Mouse (Mus musculus) forebrain, embryonic 14.5 days (tissue): ENCODE results near the gene Cilp. TPM values are rescaled to one million over a fixed set of nuclear protein-coding genes. Genes with fewer than 3 reads are reported as not detected.
"Not testable (repeated sequence)": the region's sequence is repeated elsewhere in the genome, so short reads cannot be mapped to it uniquely, and the experiment has no call there.

ENCODE experiments used
- ATAC-seq: fragments of 200-750 bp; cut with Nextera tagmentation; 2 replicates; pipeline ENCODE4 v1.8.0; 2017; ENCODE audit warnings: mild to moderate bottlenecking, moderate library complexity
- DNase-seq: peaks from one replicate; pipeline ENCODE4 v3.0.0-alpha.2; 2015; ENCODE audit warnings: low spot score
- H3K27ac ChIP-seq: fragments of 300-500 bp; sonication (generic); 2 replicates; pipeline ENCODE4 v1.5.1; 2014; ENCODE audit warnings: low read depth, mild to moderate bottlenecking, control low read depth, low read length, moderate library complexity
- H3K27me3 ChIP-seq: fragments of 300-500 bp; sonication (generic); replicated peaks from 2 replicates; pipeline ENCODE4 v1.6.1; 2014; ENCODE audit warnings: low read length, control low read depth, mixed read lengths; ENCODE audit not compliant: control insufficient read depth, insufficient read depth
- H3K36me3 ChIP-seq: fragments of 300-500 bp; sonication (generic); 2 replicates; pipeline ENCODE4 v1.6.1; 2014; ENCODE audit warnings: low read length, control low read depth; ENCODE audit not compliant: control insufficient read depth, insufficient read depth
- H3K4me1 ChIP-seq: fragments of 300-500 bp; sonication (generic); 2 replicates; pipeline ENCODE4 v1.6.1; 2014; ENCODE audit warnings: antibody characterized with exemption, low read length, control low read depth; ENCODE audit not compliant: control insufficient read depth, insufficient read depth
- H3K4me2 ChIP-seq: fragments of 300-500 bp; sonication (generic); 2 replicates; pipeline ENCODE4 v1.6.1; 2014; ENCODE audit warnings: mild to moderate bottlenecking, control low read depth, low read length
- H3K4me3 ChIP-seq: fragments of 300-500 bp; sonication (generic); 2 replicates; pipeline ENCODE4 v1.5.1; 2014; ENCODE audit warnings: low read depth, low read length, control low read depth
- H3K9ac ChIP-seq: fragments of 300-500 bp; sonication (generic); 2 replicates; pipeline ENCODE4 v1.6.1; 2014; ENCODE audit warnings: mild to moderate bottlenecking, low read length, control low read depth, moderate library complexity
- H3K9me3 ChIP-seq: fragments of 300-500 bp; sonication (generic); replicated peaks from 2 replicates; pipeline ENCODE4 v1.6.1; 2016; ENCODE audit warnings: low read length, control low read depth, mixed read lengths; ENCODE audit not compliant: control insufficient read depth
- WGBS: fragments of 180-500 bp; shearing (Covaris S2); extraction: QIAGEN DNeasy Blood & Tissue Kit; methylation state at CpG from one replicate; pipeline ENCODE4 v1.1.7; 2014; 5-methylcytosine and 5-hydroxymethylcytosine counted together
- polyA plus RNA-seq: library from polyadenylated mRNA; unstranded; fragments of >200 nt; fragmentation: Nextera tagmentation; extraction: Ambion mirVana; gene quantifications from 2 replicates; pipeline ENCODE4 v1.2.1, GENCODE M21; 2014

The Cilp gene
- polyA plus RNA-seq, 1 experiment from 2014 or later, result 0.30 TPM

GRCm38 (mm10) chr9:65259366-65259765 is 5.6 kb upstream of the Cilp start:
- no peak overlapping the region for H3K4me2 ChIP-seq
- H3K36me3 ChIP-seq, result no peaks in the 10 kb centered on the region
- ATAC-seq (no peak), DNase-seq (no peak)
- no peaks in the 10 kb centered on the region for H3K27me3 ChIP-seq
- no peak overlapping the region for H3K9ac ChIP-seq
- no peak overlapping the region for H3K4me3 ChIP-seq
- WGBS, result 85% methylated on average over 7 of the region's 7 CpGs
- H3K4me1 ChIP-seq, result no peaks in the 10 kb centered on the region
- H3K27ac ChIP-seq, result no peak overlapping the region
- H3K9me3 ChIP-seq, result no peaks in the 10 kb centered on the region

DNA sequence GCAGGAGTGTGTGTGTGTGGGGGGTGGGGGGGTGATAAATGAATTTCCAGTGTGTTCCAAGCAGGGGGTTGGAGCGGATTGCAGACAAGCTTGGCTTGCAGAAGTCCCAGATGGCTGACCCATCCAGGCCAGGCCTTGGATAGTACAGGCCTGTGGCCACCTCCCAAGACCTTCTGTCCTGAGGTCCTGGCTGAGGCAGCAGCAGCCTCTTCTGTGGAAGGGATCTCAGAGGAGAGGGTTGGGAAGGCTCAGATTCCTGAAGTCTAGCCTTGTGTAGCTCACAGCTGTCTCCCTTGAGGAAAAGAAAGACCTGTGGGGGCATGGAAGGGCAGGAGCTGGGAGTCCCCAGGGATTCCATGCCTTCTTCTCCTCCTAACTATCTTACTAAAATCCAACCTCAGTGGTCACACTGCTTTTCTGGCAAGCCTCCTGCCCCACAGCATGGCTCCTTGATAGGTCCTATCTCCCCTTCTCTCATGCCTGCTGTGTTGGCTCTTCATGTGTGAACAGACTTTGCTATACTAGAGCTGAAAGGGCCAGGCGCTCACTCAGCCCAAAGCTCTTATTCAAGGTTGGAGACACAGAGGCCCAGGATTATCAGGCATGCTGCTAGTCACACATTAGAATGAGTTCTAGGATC is 3.3 kb upstream of the Cilp start:
- ATAC-seq, result no peak
- Histone ChIP-seq H3K4me3 (no peak overlapping the region), H3K27ac (no peak overlapping the region), H3K4me2 (no peak overlapping the region), H3K27me3 (no peaks in the 10 kb centered on the region), H3K4me1 (no peaks in the 10 kb centered on the region), H3K9ac (no peak overlapping the region), H3K36me3 (no peaks in the 10 kb centered on the region), H3K9me3 (no peaks in the 10 kb centered on the region)
- 89% methylated on average over 2 of the region's 2 CpGs for WGBS
- DNase-seq, result no peak

DNA sequence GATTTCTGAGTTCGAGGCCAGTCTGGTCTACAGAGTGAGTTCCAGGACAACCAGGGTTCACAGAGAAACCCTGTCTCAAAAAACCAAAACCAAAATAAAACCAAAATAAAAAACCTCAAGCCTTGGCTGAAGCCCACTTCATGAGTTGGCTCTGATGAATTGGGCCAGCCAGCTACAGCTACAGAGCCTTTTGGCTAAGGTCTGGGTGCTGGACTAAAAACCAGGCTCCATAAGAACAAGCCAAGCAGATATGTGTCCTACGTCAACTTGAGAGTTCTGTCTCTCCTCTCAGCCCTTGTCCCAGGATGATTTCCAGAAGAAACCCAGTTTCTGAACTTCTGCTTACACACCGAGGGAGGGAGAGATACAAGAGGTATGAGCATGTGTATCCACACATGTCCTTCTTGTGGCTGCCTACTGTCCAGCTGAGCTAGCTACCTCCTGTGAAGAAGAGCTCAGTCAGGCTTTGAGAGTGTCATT is 2.3 kb upstream of the Cilp start:
- DNase-seq (no peak), ATAC-seq (no peak)
- Histone ChIP-seq H3K9ac (no peak overlapping the region), H3K27me3 (no peaks in the 10 kb centered on the region), H3K36me3 (no peaks in the 10 kb centered on the region), H3K27ac (no peak overlapping the region), H3K4me2 (no peak overlapping the region), H3K4me3 (no peak overlapping the region), H3K4me1 (no peaks in the 10 kb centered on the region; the same call in 1 of the 2 replicates), H3K9me3 (no peaks in the 10 kb centered on the region)
- WGBS, result 92% methylated on average over 3 of the region's 3 CpGs

GRCm38 (mm10) chr9:65267742-65268515 is 2.9 kb downstream of the Cilp start:
- WGBS, result 5% methylated on average over 7 of the region's 7 CpGs
- Histone ChIP-seq H3K36me3 (no peaks in the 10 kb centered on the region), H3K27ac (peak overlapping the region; percentile 90), H3K9me3 (no peaks in the 10 kb centered on the region), H3K4me3 (no peak overlapping the region), H3K4me2 (peak overlapping the region; percentile 26; the same call in 1 of the 2 replicates), H3K27me3 (no peaks in the 10 kb centered on the region), H3K4me1 (peaks cover 12% of the 10 kb centered on the region; the same call in 1 of the 2 replicates), H3K9ac (peak overlapping the region; percentile 14; the same call in 1 of the 2 replicates)
- ATAC-seq (peak; percentile 98), DNase-seq (peak; percentile 98)

- no peak overlapping the region for H3K9ac ChIP-seq
- H3K4me3 ChIP-seq, result no peak overlapping the region
- no peaks in the 10 kb centered on the region for H3K27me3 ChIP-seq
- no peaks in the 10 kb centered on the region for H3K36me3 ChIP-seq
- 90% methylated on average over 13 of the region's 13 CpGs for WGBS
- H3K4me2 ChIP-seq, result no peak overlapping the region
- DNase-seq (no peak), ATAC-seq (no peak)
- H3K27ac ChIP-seq, result no peak overlapping the region
- peaks cover 9% of the 10 kb centered on the region; the same call in 1 of the 2 replicates for H3K4me1 ChIP-seq
- H3K9me3 ChIP-seq, result no peaks in the 10 kb centered on the region
Observed at GRCm38 (mm10) chr9:65273048-65273809, 8.2 kb downstream of the Cilp start.

DNA sequence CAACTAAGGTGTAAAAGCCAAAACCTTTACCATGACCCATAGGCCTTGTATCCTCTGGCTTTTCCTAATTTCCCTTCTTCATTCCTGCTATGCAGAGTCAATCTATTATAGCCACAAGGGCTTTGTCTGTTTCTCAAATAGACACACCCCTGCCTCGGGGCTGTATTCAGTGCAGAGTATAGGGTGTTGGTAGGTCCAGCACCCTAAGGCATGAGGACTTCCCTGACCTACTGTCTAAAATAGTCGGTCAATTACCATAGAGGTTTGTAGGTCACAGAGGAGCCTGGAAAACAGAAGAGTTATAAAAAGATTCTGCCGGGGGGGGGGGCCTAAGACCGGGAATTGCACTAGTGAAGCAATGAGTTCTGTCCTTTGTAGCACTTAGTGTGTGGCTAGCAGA is 8.9 kb downstream of the Cilp start:
- H3K4me3 ChIP-seq, result no peak overlapping the region
- no peak overlapping the region for H3K4me2 ChIP-seq
- no peaks in the 10 kb centered on the region for H3K27me3 ChIP-seq
- H3K4me1 ChIP-seq, result peaks cover 3% of the 10 kb centered on the region; the same call in 1 of the 2 replicates
- H3K27ac ChIP-seq, result no peak overlapping the region
- no peaks in the 10 kb centered on the region for H3K36me3 ChIP-seq
- no peaks in the 10 kb centered on the region for H3K9me3 ChIP-seq
- no peak overlapping the region for H3K9ac ChIP-seq
- ATAC-seq (no peak), DNase-seq (no peak)
- WGBS, result 81% methylated on average over 4 of the region's 4 CpGs

- 67% methylated on average over 3 of the region's 3 CpGs for WGBS
- H3K27ac ChIP-seq, H3K36me3 ChIP-seq, H3K4me1 ChIP-seq, H3K4me3 ChIP-seq, H3K27me3 ChIP-seq, DNase-seq, H3K9me3 ChIP-seq, H3K4me2 ChIP-seq, H3K9ac ChIP-seq, ATAC-seq: not testable (repeated sequence)
Observed at GRCm38 (mm10) chr9:65274851-65275250, 9.9 kb downstream of the Cilp start.

DNA sequence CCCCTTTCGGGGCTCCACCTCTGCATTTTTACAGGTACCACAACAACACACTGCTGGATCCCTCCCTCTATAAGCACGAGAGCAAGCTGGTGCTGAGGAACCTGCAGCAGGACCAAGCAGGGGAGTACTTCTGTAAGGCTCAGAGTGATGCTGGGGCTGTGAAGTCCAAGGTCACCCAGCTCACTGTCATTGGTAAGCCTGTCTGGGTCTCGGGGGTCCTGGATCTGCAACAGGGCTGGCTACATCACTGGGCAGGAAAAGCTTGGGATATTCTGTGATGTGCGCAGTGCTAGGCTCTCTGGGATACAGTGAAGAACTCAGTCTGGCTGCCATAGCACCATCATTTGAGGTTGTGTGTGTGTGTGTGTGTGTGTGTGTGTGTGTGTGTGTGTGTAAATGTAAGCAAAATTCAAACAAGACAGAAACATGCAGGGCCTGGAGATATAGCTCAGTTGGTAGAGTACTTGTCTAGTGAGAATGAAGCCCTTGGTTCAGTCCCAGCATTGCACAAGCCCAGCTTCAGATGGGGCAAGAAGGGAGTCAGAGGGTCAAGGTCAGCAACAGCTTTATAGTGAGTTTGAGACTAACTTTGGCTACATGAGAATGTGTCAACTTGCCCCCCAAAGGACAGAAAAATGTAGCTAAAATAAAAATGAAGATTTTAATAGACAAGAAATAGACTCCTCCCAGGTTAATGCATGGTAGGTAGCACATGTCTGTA is 11.0 kb downstream of the Cilp start:
- Histone ChIP-seq H3K9me3 (no peaks in the 10 kb centered on the region), H3K27me3 (no peaks in the 10 kb centered on the region), H3K9ac (no peak overlapping the region), H3K4me1 (no peaks in the 10 kb centered on the region), H3K27ac (no peak overlapping the region), H3K36me3 (no peaks in the 10 kb centered on the region), H3K4me2 (no peak overlapping the region), H3K4me3 (no peak overlapping the region)
- no peak for ATAC-seq
- DNase-seq, result no peak
- 96% methylated on average over 4 of the region's 4 CpGs for WGBS
